Mouse (Mus musculus): ENCODE measurements around the gene Yy1. TPM values are rescaled to one million over a fixed set of nuclear protein-coding genes. Genes with fewer than 3 reads are reported as not detected.

Yy1 gene
- polyA plus RNA-seq, 1 experiment = 13.9 TPM

DNA sequence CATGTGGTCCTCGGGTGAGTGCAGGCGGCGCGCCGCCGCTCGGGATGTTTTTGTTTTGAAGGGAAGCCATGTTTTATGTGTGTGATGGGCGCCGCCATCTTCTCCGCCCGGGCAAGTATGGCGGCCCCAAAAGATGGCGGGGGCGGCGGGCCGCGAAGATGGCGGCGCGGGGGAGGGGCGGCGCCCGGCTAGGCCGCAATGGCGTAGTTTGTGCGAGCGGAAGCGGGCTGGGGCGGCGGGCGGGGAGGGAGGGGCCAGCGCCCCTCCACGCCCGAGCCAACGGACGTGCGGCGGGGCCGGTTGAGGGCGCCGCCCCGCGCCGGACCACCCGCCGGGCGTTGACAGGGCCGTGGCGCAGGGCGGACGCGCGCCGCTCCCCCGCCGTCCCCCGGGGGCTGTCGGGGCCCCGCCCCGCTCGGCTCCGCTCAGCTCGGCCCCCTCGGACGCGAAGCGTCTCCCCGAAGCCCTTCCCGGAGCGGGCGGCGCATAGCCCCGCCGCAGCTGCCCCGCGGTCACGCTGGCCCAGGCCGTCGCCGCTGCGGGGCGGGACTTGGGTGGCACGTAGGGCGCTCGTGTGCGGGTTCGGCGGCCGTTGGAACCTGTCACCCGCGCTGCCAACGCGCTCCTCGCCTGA is 1.4 kb downstream of the Yy1 start:
- TF ChIP-seq FOSL1 (IDR thresholded peaks at IDR 0.05; ENCODE audit: insufficient read depth, low read length, poor library complexity, severe bottlenecking) = no peak
- no peak for TF ChIP-seq USF1 (IDR thresholded peaks at IDR 0.05; ENCODE audit: low read depth)
- no peak for TF ChIP-seq MYOG (IDR thresholded peaks at IDR 0.05; ENCODE audit: control insufficient read depth, extremely low read depth, insufficient read length)
- no peak for TF ChIP-seq CEBPB (IDR thresholded peaks at IDR 0.05; ENCODE audit: low read depth)
- TF ChIP-seq MAX (IDR thresholded peaks at IDR 0.05) = no peak
- TF ChIP-seq MYOD1 (IDR thresholded peaks at IDR 0.05; ENCODE audit: control insufficient read depth, insufficient read length, low read depth) = no peak
- TF ChIP-seq CTCF (IDR thresholded peaks at IDR 0.05; ENCODE audit: control insufficient read depth, insufficient read depth, insufficient read length) = no peak

DNA sequence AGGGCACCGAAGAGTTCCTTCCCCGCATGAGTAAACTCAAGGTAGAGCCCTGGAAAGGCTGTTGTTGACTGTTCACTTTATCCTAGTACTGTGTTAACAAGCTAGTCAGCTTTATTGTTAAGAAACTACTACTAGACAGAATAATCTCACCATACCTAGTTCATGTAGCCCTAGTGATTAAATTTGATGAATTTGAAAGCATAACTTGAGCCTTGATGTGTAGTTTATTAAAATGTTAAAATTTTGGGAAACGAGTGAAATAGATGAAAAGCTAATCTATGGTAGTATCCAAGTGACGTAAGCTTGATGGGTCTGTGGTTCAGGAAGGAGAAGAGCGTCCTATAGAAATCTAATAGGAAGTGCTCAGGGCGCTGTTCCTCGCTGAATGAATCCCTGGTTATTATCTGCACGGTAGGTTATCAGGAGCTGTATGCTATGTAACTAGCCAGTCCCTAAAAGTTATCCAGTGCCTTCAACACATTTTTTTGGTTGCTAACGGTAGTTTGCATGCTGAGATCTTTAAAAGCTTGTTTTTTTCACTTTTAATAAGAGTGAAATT is 2.3 kb downstream of the Yy1 start:
- peaks cover 15% of the 10 kb centered on the region for H3K36me3 ChIP-seq (ENCODE audit: control insufficient read depth, insufficient read depth)
- H3ac ChIP-seq (ENCODE audit: control insufficient read depth, insufficient read length, low read depth) = peak overlapping the region; percentile 42
- H3K79me3 ChIP-seq (ENCODE audit: low read depth) = peaks cover 83% of the 10 kb centered on the region
- H3K79me2 ChIP-seq (ENCODE audit: control insufficient read depth, insufficient read depth) = peaks cover 93% of the 10 kb centered on the region
- H3K27me3 ChIP-seq (ENCODE audit: control insufficient read depth, insufficient read depth, insufficient read length) = no peaks in the 10 kb centered on the region
- H3K4me3 ChIP-seq (ENCODE audit: insufficient read depth, poor library complexity, severe bottlenecking) = peak overlapping the region; percentile 98
- no peak for TF ChIP-seq FOSL1 (IDR thresholded peaks at IDR 0.05; ENCODE audit: insufficient read depth, low read length, poor library complexity, severe bottlenecking)
- no peak for TF ChIP-seq MYOG (IDR thresholded peaks at IDR 0.05; ENCODE audit: control insufficient read depth, extremely low read depth, insufficient read length)
- no peak for TF ChIP-seq USF1 (IDR thresholded peaks at IDR 0.05; ENCODE audit: low read depth)
- TF ChIP-seq MAX (IDR thresholded peaks at IDR 0.05) = no peak
- TF ChIP-seq CTCF (IDR thresholded peaks at IDR 0.05; ENCODE audit: control insufficient read depth, insufficient read depth, insufficient read length) = no peak
- no peak for TF ChIP-seq MYOD1 (IDR thresholded peaks at IDR 0.05; ENCODE audit: control insufficient read depth, insufficient read length, low read depth)
- no peak for TF ChIP-seq CEBPB (IDR thresholded peaks at IDR 0.05; ENCODE audit: low read depth)

More for the DNA sequence above, 1.4 kb downstream of the Yy1 start:
- H3K36me3 ChIP-seq (ENCODE audit: control insufficient read depth, insufficient read depth) = peaks cover 12% of the 10 kb centered on the region
- peaks cover 82% of the 10 kb centered on the region for H3K79me3 ChIP-seq (ENCODE audit: low read depth)
- H3ac ChIP-seq (ENCODE audit: control insufficient read depth, insufficient read length, low read depth) = peak overlapping the region; percentile 96
- no peaks in the 10 kb centered on the region for H3K27me3 ChIP-seq (ENCODE audit: control insufficient read depth, insufficient read depth, insufficient read length)
- peaks cover 93% of the 10 kb centered on the region for H3K79me2 ChIP-seq (ENCODE audit: control insufficient read depth, insufficient read depth)
- peak overlapping the region; percentile 98 for H3K4me3 ChIP-seq (ENCODE audit: insufficient read depth, poor library complexity, severe bottlenecking)

DNA sequence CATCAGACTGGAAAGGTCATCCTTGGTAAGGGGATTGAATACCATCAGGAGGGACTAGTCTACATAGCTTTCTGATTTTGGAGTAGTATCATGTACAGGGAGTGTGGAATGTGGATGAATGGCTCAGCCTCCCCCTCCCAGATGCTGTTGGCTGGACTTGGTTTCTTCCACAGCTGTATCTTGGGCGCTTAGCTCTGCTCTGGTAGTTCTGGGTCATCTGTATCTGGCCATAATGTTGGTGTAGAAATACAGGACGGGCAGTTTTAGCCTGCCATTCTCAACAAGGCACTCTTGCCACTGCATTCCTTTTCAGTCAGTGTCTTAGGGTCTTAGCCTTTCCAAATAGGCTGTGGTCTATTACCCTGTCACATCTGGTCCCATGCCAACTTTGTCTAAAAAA is 8.8 kb downstream of the Yy1 start:
- TF ChIP-seq MYOG (IDR thresholded peaks at IDR 0.05; ENCODE audit: control insufficient read depth, extremely low read depth, insufficient read length) (no peak), MYOD1 (IDR thresholded peaks at IDR 0.05; ENCODE audit: control insufficient read depth, insufficient read length, low read depth) (no peak), CEBPB (IDR thresholded peaks at IDR 0.05; ENCODE audit: low read depth) (no peak), CTCF (IDR thresholded peaks at IDR 0.05; ENCODE audit: control insufficient read depth, insufficient read depth, insufficient read length) (no peak), FOSL1 (IDR thresholded peaks at IDR 0.05; ENCODE audit: insufficient read depth, low read length, poor library complexity, severe bottlenecking) (no peak), MAX (IDR thresholded peaks at IDR 0.05) (no peak)
- Histone ChIP-seq H3K79me3 (ENCODE audit: low read depth) (peaks cover 99% of the 10 kb centered on the region), H3K79me2 (ENCODE audit: control insufficient read depth, insufficient read depth) (peaks cover 100% of the 10 kb centered on the region), H3ac (ENCODE audit: control insufficient read depth, insufficient read length, low read depth) (no peak overlapping the region), H3K27me3 (ENCODE audit: control insufficient read depth, insufficient read depth, insufficient read length) (no peaks in the 10 kb centered on the region), H3K4me3 (ENCODE audit: insufficient read depth, poor library complexity, severe bottlenecking) (no peak overlapping the region), H3K36me3 (ENCODE audit: control insufficient read depth, insufficient read depth) (peaks cover 24% of the 10 kb centered on the region)

DNA sequence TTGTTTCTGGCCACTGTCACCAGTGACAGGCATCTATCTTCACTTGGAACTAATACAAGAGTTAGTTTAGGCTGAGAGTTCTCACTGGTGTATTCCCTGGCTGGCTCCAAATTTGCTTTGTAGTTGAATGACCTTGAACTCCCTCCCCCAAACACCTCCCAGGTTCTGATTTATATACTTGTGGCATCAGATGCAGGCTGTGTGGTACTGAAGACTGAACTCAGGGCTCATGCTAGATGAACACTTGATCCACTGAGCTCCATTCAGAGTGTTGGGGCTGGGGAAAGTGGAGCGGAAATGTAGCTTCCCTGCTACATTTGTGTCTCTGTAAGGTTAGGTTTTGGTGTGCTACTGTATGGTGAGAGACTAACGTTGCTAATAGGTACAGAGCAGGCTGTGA is 11.6 kb downstream of the Yy1 start:
- H3ac ChIP-seq (ENCODE audit: control insufficient read depth, insufficient read length, low read depth) = no peak overlapping the region
- TF ChIP-seq MYOG (IDR thresholded peaks at IDR 0.05; ENCODE audit: control insufficient read depth, extremely low read depth, insufficient read length) = no peak
- no peak for TF ChIP-seq CTCF (IDR thresholded peaks at IDR 0.05; ENCODE audit: control insufficient read depth, insufficient read depth, insufficient read length)
- no peak for TF ChIP-seq MAX (IDR thresholded peaks at IDR 0.05)
- no peak for TF ChIP-seq MYOD1 (IDR thresholded peaks at IDR 0.05; ENCODE audit: control insufficient read depth, insufficient read length, low read depth)
- no peak for TF ChIP-seq CEBPB (IDR thresholded peaks at IDR 0.05; ENCODE audit: low read depth)
- no peak for TF ChIP-seq USF1 (IDR thresholded peaks at IDR 0.05; ENCODE audit: low read depth)
- TF ChIP-seq FOSL1 (IDR thresholded peaks at IDR 0.05; ENCODE audit: insufficient read depth, low read length, poor library complexity, severe bottlenecking) = no peak
- H3K27me3 ChIP-seq (ENCODE audit: control insufficient read depth, insufficient read depth, insufficient read length) = no peaks in the 10 kb centered on the region
- no peak overlapping the region for H3K4me3 ChIP-seq (ENCODE audit: insufficient read depth, poor library complexity, severe bottlenecking)
- peaks cover 45% of the 10 kb centered on the region for H3K36me3 ChIP-seq (ENCODE audit: control insufficient read depth, insufficient read depth)
- H3K79me2 ChIP-seq (ENCODE audit: control insufficient read depth, insufficient read depth) = peaks cover 100% of the 10 kb centered on the region
- peaks cover 97% of the 10 kb centered on the region for H3K79me3 ChIP-seq (ENCODE audit: low read depth)

DNA sequence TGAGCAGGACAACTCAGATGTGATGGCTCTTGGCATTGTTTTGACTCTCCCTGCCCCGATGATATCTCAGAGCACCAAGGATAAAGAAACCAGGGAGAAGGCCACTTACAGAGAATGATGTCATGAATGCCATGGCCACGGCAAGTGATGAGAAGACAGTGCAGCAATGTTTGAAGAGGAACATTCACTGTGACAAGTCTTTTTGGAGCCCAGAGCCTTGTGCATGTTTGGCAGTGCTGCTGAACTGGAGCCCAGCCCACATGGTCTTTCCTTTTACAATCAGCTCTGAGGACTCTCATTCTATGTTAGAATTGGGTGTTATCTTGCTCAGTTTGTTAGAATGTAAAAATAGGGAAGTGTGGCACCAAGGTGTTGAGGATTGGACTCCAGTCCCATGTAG is 15.7 kb downstream of the Yy1 start:
- H3K4me3 ChIP-seq (ENCODE audit: insufficient read depth, poor library complexity, severe bottlenecking) = no peak overlapping the region
- H3K36me3 ChIP-seq (ENCODE audit: control insufficient read depth, insufficient read depth) = peaks cover 54% of the 10 kb centered on the region
- peaks cover 94% of the 10 kb centered on the region for H3K79me3 ChIP-seq (ENCODE audit: low read depth)
- TF ChIP-seq MYOD1 (IDR thresholded peaks at IDR 0.05; ENCODE audit: control insufficient read depth, insufficient read length, low read depth) (no peak), MAX (IDR thresholded peaks at IDR 0.05) (no peak), USF1 (IDR thresholded peaks at IDR 0.05; ENCODE audit: low read depth) (no peak), CEBPB (IDR thresholded peaks at IDR 0.05; ENCODE audit: low read depth) (no peak)
- no peaks in the 10 kb centered on the region for H3K27me3 ChIP-seq (ENCODE audit: control insufficient read depth, insufficient read depth, insufficient read length)
- peaks cover 100% of the 10 kb centered on the region for H3K79me2 ChIP-seq (ENCODE audit: control insufficient read depth, insufficient read depth)
- no peak overlapping the region for H3ac ChIP-seq (ENCODE audit: control insufficient read depth, insufficient read length, low read depth)

Measured in C2C12 (cell line).